8 mouse cellular contexts compared by ENCODE assay signal in the genomic region with DNA sequence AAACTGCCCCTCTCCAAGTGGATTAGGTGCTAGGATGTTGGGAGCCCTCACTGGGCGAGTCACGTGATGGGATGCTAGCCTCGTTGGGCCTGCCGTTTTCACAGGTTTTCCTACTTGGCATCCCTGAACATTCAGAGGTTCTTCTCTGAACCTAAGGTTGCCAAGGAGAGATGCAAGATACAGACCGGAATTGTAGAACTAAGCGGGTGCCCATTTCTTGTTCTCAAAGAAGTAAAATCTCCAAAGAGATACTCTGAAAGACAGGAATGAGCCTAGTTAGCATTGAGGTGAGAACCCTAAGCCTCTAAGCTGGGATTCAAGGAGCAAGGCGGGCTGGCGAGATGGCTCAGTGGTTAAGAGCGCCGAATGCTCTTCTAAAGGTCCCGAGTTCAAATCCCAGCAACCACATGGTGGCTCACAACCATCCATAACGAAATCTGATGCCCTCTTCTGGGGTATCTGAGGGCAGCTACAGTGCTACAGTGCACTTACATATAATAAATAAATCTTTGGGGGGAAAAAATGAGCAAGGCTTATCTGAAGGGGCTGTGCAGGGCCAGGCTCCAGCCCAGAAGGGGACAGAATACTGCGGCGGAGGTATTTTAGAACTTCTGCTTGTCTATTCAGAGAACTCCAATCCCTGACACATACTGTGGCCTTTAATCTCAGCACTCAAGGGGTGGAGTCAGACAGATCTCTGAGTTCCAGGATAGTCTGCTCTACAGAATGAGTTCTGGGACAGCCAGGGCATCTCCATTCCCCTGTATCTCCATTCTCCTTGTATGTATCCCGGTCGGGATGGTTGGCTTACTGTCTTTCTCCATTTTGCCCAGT. TPM values are rescaled to one million over a fixed set of nuclear protein-coding genes. Genes with fewer than 3 reads are reported as not detected.
DNase-seq lines count a peak whose midpoint lies in the region; ATAC-seq and TF ChIP-seq lines count a peak whose summit lies in the region.

No protein-coding gene starts in this region.

- H3K27me3 ChIP-seq in erythroblast, embryonic 14.5 days (ENCODE audit: control insufficient read depth) = no peaks in the 10 kb centered on the region
- H3K27me3 ChIP-seq in spleen, adult 2 months (ENCODE audit: control insufficient read depth, insufficient read depth, low read length) = no peaks in the 10 kb centered on the region
- H3K27me3 ChIP-seq in liver, embryonic 14.5 days (ENCODE audit: control insufficient read depth, insufficient read depth, low read length) = no peaks in the 10 kb centered on the region
- no peaks in the 10 kb centered on the region for H3K27me3 ChIP-seq in stomach, postnatal 0 days (ENCODE audit: control insufficient read depth, insufficient read depth, low read length)

- peaks cover 24% of the 10 kb centered on the region for H3K4me1 ChIP-seq in erythroblast, embryonic 14.5 days (ENCODE audit: control insufficient read depth)
- H3K4me1 ChIP-seq in spleen, adult 2 months (ENCODE audit: control insufficient read depth, insufficient read depth, insufficient read length) = peaks cover 4% of the 10 kb centered on the region; the same call in 1 of the 2 replicates
- peaks cover 0 to 24% of the 10 kb centered on the region in 2 experiments; a peak in 3 of 4 replicates for H3K4me1 ChIP-seq in liver, embryonic 14.5 days (replicated peaks; ENCODE audit: control insufficient read depth in 2 of 2, insufficient read depth in 2 of 2, low read length in 1 of 2)
- no peaks in the 10 kb centered on the region; the same call in 1 of the 2 replicates for H3K4me1 ChIP-seq in stomach, postnatal 0 days (replicated peaks; ENCODE audit: control insufficient read depth, insufficient read depth)

- ATAC-seq in erythroblast, adult 5-6 weeks (replicated peaks; ENCODE audit: low FRiP score, poor library complexity, severe bottlenecking) = no peak
- ATAC-seq in liver, embryonic 14.5 days (ENCODE audit: insufficient read depth) = peak; percentile 12; the same call in 1 of the 2 replicates
- 0 out of 2 replicates have a peak, but pooled peaks have one; percentile 10 for ATAC-seq in stomach, postnatal 0 days (ENCODE audit: low FRiP score, low TSS enrichment)

- H3K36me3 ChIP-seq in erythroblast, embryonic 14.5 days (ENCODE audit: control insufficient read depth) = no peaks in the 10 kb centered on the region
- H3K36me3 ChIP-seq in spleen, adult 2 months (ENCODE audit: control insufficient read depth, insufficient read depth, low read length) = no peaks in the 10 kb centered on the region
- no peaks in the 10 kb centered on the region for H3K36me3 ChIP-seq in liver, embryonic 14.5 days (replicated peaks; ENCODE audit: control insufficient read depth, insufficient read depth, low read depth)
- H3K36me3 ChIP-seq in stomach, postnatal 0 days (ENCODE audit: control insufficient read depth, insufficient read depth, low read length) = no peaks in the 10 kb centered on the region

- TF ChIP-seq CTCF in spleen, adult 2 months (IDR thresholded peaks at IDR 0.05; ENCODE audit: extremely low read depth, insufficient read depth, insufficient read length, insufficient replicate concordance) = no peak
- TF ChIP-seq CTCF in liver, embryonic 14.5 days (IDR thresholded peaks at IDR 0.05; ENCODE audit: low read depth) = no peak
- TF ChIP-seq CTCF in stomach, postnatal 0 days (IDR thresholded peaks at IDR 0.05; ENCODE audit: low read depth) = no peak

- TF ChIP-seq EP300 in liver, embryonic 14.5 days (IDR thresholded peaks at IDR 0.05; ENCODE audit: low read depth) = no peak
- no peak for TF ChIP-seq EP300 in stomach, postnatal 0 days (optimal IDR thresholded peaks at IDR 0.05)

- no peak overlapping the region for H3K9ac ChIP-seq in liver, embryonic 14.5 days (replicated peaks)
- H3K9ac ChIP-seq in stomach, postnatal 0 days (ENCODE audit: low read length) = no peak overlapping the region

- no peak for DNase-seq in spleen, adult 2 months (ENCODE audit: low read depth in 1 of 2, low spot score in 2 of 2)
- DNase-seq in spleen, postnatal 10 days (ENCODE audit: low spot score in 2 of 2) = no peak
- DNase-seq in liver, embryonic 14.5 days (ENCODE audit: low read depth in 3 of 3, low spot score in 3 of 3) = no peak
- DNase-seq in stomach, postnatal 0 days (ENCODE audit: low spot score) = no peak
- no peak for DNase-seq in yolk sac, embryonic 10.5 days (ENCODE audit: low spot score)
- no peak for DNase-seq in MN1 (ENCODE audit: low spot score)

- 81% methylated on average over 16 of the region's 16 CpGs for WGBS in spleen, adult 2 months
- 61% methylated on average over 16 of the region's 16 CpGs for WGBS in liver, embryonic 14.5 days (ENCODE audit: insufficient replicate concordance)
- 86% methylated on average over 16 of the region's 16 CpGs for WGBS in stomach, postnatal 0 days

- no peaks in the 10 kb centered on the region for H3K9me3 ChIP-seq in erythroblast, embryonic 14.5 days (ENCODE audit: control insufficient read depth, low read length)
- no peaks in the 10 kb centered on the region for H3K9me3 ChIP-seq in liver, embryonic 14.5 days (ENCODE audit: control insufficient read depth, low read length)
- no peaks in the 10 kb centered on the region for H3K9me3 ChIP-seq in stomach, postnatal 0 days (ENCODE audit: control insufficient read depth, low read length)

- TF ChIP-seq POLR2A in spleen, adult 2 months (IDR thresholded peaks at IDR 0.05; ENCODE audit: low read depth, low read length) = no peak

- H3K4me3 ChIP-seq in erythroblast, embryonic 14.5 days (replicated peaks) = peak overlapping the region; percentile 58
- H3K4me3 ChIP-seq in spleen, adult 2 months (ENCODE audit: extremely low read depth, insufficient read depth, insufficient read length) = peak overlapping the region; percentile 42; the same call in 1 of the 2 replicates
- peak overlapping the region; percentile 50 to 64 for H3K4me3 ChIP-seq in liver, embryonic 14.5 days (ENCODE audit: insufficient read depth in 1 of 2, low read depth in 2 of 2, low read length in 2 of 2)
- H3K4me3 ChIP-seq in stomach, postnatal 0 days (ENCODE audit: low read depth, low read length) = no peak overlapping the region

- H3K27ac ChIP-seq in spleen, adult 2 months (ENCODE audit: insufficient read depth, low read length) = peak overlapping the region; percentile 1; the same call in 1 of the 2 replicates
- no peak overlapping the region for H3K27ac ChIP-seq in liver, embryonic 14.5 days
- H3K27ac ChIP-seq in stomach, postnatal 0 days (replicated peaks) = no peak overlapping the region

- H3K4me2 ChIP-seq in liver, embryonic 14.5 days (ENCODE audit: low read depth) = peak overlapping the region; percentile 69
- peak overlapping the region; percentile 41; the same call in 1 of the 2 replicates for H3K4me2 ChIP-seq in stomach, postnatal 0 days (replicated peaks; ENCODE audit: low read depth)

RNA-seq across cellular contexts. Expression of a gene that starts 37.0 kb away (rescaled TPM):
- polyA plus RNA-seq in erythroblast, embryonic 14.5 days (2012) = 14.4 and 14.8 TPM in 2 replicates
- total RNA-seq in erythroblast, adult 5-6 weeks (2015; ENCODE audit: low replicate concordance) = 37.6 and 47.7 TPM in 2 replicates
- 36.5 and 47.0 TPM in 2 replicates for total RNA-seq in erythroblast, adult 5-6 weeks (2017; ENCODE audit: low replicate concordance)
- 51.9 and 79.8 TPM in 2 replicates for polyA plus RNA-seq in spleen, adult 2 months (2012; rRNA removed)
- 22.8 and 27.5 TPM in 2 replicates for polyA plus RNA-seq in liver, embryonic 14.5 days (2012; rRNA removed)
- 51.7 and 54.5 TPM in 2 replicates for polyA plus RNA-seq in liver, embryonic 14.5 days (2014; fragmentation: Nextera tagmentation; extraction: Ambion mirVana)
- polyA plus RNA-seq in stomach, postnatal 0 days (2015; fragmentation: Nextera tagmentation; extraction: Ambion mirVana) = 52.5 and 53.6 TPM in 2 replicates
